Mouse (Mus musculus) adipocyte (in vitro differentiated cells): ENCODE data around the gene Gria2.
A peak's percentile ranks its signal among the peaks of the same experiment; 100 is the strongest.

Experiments used
- DNase-seq: peaks from one replicate; pipeline ENCODE4 v3.0.0-alpha.2; 2016; ENCODE audit warnings: low spot score

The Gria2 gene

DNA sequence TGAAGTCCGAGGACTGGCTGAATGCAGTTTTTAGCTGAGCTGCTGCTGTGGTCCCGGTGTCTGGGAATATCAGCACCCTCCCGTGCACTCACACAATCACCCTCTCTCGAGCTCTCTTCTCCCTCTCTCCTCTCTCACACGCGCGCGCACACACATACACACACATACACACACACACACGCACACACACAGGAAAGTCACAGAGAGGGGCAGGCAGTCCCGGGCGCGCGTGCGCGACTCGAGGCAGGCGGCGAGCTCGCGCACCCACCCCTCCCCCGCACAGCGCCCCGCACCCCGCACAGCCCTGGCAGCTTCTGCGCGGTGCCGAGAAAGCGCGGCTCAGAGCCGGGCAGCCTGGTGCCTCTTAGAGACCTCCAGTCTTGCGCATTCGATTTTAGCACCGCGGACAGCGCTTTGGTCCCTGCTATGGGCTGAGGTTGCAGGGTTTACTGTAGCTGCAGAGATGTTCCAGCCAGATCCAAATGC is at the start of gene Gria2:
TSS of gene Gria2 (minus strand) at position 240 of the 486 bp plus-strand sequence.
- peak; percentile 46 for DNase-seq

DNA sequence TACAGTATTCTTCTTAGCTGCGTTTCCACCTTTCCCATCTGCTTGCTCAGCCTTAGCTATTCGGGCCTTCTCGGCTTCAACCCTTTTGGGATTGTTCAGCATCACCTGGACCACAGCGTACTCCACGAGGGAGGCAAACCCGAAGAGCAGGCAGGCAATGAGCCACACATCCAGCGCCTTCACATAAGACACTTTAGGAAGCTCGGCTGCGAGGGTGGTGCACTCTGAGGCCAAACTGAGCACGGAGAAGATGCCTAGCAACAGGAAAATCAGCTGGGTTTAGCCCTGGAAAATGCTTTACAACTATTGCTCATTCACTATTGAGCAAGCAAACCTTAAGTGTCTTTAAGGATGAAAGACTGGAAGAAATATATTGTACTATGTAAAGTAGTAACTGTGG is 48.3 kb upstream of the Gria2 start:
- DNase-seq: no peak

DNA sequence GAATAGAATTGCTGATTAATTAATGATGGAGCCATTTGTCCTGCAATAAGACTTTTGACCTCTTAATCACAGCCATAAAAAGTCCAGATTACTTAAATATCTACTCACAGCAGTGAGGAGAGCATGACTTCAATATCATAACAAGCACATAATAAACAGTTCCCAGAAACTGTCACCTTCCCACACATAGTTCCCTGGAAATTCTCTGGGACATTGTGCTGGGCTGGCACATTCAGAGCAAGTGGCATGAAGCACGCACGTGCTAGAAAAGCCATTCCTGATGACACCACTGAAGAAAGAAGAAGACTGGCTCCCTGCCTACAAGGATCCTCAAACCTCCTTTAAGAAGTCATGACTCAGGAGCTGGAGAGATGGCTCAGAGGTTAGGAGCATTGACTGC is 43.0 kb upstream of the Gria2 start:
- peak; percentile 18 for DNase-seq

DNA sequence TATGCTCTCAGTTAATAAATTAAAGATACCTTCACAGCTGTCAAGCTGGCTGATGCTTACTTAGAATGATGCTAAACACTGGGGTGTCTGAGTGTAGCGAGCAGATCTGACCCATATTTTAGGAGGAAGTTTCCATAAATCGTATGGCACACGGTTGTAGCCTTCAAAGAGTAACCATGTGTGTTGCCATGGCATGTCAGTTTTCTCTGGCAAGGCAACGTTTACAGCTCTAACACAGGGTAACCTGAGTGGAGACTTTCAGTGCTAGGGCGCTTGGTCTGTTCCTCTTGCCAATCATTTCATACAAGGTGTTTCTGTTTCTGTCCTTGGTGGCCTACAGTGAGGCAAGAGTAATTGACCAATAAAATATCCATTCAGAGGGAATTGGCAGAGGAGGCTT is 37.2 kb upstream of the Gria2 start:
- DNase-seq: no peak

DNA sequence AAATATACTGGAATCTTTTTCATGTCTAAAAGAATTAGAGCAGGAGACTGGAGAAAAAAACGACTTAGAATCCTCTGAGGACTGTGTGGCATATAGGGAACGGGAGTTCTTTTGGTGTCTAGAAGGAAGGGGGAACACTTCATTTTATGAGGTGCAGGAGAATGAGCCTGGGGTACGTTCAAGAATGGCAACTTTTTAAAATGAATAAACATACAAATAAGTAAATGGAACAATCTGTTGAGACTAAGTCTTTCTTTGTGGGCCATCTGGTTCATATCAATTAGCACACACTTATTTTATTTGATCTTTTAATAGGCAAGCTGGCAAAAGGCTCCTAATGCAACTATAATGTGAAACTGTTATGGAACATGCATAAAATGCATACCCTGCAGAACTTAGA is 34.9 kb upstream of the Gria2 start:
- DNase-seq: no peak

DNA sequence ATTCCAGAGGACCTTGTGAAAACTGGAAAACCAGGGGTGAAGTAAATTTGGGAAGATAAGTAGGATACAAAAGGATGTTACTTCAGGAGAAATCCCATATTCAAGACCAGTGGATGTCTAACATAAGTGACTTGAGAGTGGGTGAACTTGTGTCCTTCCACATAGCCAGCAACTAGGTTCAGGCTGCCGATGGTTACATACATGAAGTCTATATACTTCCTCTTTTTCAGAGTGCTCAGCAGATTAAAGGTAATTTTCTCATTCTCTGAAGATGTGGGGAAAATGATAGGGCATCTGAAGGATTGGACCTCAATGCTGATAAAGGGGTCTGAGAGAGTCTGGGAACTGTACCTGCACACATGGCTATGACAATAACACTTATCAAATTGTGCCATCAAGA is 21.3 kb upstream of the Gria2 start:
- no peak for DNase-seq

DNA sequence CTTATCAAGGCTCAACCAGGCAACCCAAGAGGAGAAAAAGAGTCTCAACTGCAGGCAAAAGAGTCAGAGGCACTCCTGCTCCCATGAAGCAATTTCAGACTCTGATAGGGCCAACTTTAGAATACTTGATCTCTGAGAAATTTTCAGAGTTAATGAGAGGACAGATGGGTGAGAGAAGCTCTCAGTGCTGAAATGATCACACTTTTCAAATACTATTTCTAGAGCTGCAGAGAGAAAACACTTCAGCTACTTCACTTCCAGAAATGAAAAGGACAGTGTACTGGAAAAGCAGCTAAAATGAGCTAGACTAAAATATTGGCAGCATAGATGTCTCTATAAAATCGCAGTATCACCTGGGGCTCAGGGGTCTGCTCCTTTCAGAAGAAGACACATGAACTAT is 16.0 kb upstream of the Gria2 start:
- no peak for DNase-seq

DNA sequence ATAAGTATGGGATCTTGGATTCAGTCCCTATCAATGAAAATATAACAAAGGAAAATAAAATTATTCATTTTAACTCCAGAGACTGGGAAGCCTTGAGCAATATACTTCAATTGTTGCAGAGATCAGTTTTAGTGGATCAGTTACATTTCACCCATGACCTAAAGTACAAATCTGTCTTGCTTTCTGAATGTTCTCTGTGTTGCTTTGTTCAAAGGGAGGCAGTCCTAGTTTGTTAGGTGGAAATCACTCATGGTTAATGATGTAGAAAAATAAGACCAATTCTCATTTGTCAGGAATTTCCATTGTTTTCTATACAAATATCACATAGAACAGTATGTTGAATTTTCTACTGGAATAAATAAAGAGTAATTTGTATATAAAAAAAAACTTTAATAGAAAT is 11.1 kb upstream of the Gria2 start:
- DNase-seq: peak; percentile 8

DNA sequence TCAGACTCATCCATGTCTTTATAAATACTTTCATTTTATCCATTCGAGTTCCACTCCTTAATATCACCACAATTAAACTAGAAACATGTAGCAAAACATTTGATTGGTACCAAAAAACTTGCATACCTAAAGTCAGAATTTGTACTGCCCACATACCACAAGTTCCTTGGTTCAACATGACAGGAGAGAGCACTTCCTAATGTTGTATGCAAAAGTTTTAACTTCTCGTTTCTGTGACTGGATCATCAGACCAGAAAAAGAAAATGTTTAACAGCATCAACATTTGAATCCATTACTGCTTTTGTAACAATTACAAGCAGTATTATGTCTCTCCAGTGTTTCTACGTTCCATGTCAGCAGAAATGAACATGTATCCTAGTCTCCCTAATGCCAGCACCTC is 9.6 kb upstream of the Gria2 start:
- DNase-seq: no peak

DNA sequence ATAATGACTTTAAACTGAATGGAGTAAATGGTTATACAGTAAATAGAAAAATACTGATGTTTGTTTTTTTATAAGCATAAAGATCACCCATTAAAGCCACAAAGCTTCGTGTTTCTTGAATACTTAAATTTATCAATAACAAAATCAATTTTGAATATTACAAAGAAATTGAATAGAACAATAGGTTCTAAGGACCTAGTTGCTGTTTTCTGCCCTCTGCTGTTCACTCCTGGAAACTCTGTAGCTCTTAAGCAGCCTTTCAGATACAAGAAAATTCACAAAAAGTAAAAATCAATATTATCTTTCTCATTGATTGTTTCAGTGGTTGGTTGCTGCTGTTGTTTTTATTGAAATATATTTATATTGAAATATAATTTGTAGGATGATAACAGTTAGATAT is 2.7 kb upstream of the Gria2 start:
- DNase-seq: peak; percentile 59

DNA sequence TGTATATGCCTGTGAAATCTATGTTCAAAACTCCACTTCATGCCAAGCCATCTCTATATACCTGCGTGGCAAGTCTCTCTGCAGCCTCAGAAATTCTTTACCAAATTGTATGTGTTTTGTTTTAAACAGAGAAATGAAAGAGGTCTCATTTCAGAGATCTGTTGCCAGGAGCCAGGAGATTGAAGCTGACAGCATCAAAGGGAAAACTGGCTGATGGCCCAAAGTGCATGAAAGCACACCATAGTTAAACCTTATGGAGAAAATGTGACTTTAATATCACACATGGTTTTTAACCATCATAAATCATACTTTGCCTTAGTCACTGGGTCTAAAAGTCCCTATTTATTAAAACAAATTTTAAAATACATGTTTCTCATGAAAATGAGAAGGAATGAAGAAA is 1.2 kb upstream of the Gria2 start:
- no peak for DNase-seq

DNA sequence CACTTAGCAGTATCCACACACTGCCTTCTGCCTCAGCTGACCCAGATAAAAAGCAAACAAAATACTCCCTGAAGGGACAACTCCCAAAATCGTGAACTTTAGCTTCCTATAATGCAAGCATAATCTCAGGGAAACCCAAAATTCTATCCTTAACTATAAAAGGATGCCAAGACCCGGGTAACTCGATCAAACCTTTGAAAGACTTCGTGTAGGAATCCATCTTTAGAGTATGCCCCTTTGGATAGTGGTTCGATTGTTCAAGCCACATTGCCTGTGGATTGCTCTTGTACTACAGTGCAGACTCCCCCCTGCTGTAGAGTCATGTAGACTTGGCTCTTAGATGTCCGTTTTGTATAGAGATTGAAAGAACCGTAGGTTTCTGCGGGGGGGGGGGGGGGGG is 576 bp upstream of the Gria2 start:
- DNase-seq: no peak

DNA sequence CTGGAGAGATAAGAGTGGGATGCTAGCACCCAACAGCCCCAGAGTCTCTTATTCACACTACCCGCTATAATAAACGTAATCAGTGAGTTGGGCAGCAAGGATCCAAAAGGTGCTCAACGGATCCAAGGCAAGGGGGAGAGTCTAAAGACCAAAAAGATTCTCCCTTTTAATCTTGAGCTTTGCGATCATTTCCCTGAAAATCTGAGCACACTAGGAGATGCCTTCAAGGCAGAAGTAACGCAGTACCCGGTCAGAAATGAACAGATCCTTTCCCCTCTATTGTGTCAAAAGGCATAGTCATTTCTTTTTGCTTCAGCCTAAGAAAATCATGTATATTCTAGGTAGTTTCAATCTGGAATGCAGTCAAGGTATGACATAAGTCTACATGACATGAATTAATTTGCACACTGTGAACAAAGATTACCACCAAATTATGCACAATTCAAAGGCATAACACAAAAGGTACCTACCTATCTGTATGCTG is 766 bp downstream of the Gria2 start:
- no peak for DNase-seq

DNA sequence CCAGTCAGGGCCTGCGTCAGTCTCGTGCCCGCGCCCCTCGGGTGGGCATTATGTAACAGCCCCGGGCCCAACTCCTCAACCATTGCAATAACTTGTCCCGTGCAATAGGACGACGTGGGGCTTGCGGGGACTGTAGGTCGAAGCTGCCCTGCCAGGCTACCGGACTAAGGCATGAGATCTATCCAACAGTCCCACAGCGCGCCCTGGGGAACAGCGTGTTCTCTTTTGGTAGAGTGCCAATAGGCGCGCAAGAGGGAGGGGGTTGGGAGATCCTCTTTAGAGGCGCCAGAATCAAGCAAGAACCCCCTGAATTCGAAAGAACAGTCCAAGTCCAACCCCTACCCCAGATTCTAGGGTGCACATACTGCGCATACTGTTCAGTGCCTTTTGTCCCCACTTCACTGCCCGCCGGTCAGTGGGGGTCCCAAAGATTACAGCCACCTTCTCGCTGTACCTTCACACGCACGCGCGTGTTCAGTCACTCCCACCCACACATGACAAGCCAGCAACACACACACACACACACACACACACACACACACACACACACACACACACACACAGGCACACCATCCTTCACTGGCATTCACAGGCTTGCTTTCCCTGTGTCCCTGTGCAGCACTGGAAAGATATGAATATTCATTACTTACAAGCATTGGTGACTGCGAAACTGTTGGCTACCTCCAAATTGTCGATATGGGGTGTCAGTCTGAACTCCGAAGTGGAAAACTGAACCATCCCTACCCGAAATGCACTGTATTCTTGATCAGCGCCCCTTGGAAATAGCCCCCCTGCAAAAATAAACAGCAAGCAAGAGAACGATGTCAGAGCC is 1.4 kb downstream of the Gria2 start:
- no peak for DNase-seq

DNA sequence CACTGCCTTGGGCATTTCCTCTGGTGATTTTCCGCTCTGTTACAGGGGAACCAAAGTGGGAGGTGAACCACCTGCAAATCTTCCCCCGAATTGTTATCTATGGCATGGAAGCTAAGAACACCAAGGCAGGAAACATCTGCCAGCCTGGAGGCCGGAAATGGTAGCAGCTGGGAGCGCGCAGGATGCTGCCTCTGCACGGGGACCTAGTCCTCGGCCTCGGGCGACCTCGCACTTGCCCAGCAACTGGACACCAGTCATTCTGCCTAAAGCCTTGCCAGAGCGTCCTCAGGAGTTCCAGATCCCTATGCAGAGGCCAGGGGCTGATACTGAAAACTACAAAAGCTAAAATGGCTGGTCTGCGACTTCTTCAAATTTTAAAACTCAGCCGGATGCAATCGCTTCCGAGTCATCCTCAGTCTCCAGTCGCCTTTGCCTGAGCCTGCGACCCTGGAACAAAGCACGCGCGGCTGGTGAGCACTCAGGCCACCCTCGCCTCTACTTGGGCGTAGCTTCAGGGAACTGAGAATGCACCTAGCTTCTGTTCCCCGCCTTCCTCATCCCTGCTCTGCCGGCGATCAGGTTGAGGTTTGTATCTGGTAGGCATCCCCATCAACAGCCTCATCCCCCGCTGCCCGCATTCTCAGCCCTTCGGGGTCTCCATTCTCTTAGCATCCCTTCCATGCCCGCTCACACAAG is 2.2 kb downstream of the Gria2 start:
- no peak for DNase-seq

DNA sequence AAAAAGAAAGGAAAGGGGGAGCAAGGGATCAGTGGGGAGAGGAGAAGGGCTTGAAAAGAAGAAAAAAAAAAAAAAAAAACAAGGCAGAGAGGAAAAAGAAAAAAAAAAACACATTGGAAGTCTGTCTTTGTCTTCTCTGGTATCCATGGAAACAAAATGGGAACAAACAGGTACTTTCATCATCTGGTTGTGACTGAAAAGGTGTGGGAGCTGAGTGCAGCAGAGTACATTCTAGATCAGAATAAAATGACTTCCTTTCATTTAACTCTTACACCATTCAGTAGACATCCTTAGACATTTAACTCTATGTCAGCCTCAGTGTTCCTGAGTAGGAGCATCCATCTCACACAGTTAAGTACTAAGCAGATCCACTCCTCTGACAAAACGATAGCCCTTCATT is 4.7 kb downstream of the Gria2 start:
- DNase-seq: no peak

DNA sequence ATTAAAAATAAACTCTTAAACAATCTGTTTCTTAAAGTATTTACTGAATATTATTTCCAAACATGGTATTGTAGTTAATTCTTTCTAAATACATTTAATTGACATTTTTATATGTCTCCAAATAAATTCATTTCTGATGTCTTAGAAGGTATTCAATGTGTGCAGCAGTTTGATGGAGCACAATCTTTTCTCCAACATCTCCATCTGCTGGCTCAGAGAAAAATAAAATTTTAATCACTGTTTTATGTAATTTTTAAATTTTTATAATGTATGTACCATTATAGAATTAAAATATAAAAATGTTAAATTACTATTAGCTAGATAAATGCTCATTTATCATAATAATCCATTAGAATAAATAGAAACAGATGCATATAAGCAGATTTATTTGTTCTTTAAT is 5.9 kb downstream of the Gria2 start:
- no peak for DNase-seq

DNA sequence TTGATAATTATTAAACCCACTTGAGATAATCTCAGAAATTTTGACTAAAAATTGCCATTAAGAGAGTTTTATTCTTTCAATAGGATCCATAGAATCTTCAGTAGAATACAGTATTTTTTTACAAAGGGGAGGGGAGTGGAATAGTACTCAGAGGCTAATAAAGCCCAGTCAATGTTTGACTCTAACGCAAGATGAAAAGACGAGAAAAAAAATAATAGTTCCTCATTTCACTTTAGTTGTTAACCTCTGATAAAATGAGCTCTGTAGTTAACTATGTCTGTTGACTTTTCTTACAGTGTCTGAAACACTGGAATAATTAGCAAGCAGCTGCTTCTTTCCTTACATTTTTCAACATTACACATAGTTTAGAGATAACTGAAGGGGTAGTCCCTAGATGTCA is 7.4 kb downstream of the Gria2 start:
- no peak for DNase-seq

DNA sequence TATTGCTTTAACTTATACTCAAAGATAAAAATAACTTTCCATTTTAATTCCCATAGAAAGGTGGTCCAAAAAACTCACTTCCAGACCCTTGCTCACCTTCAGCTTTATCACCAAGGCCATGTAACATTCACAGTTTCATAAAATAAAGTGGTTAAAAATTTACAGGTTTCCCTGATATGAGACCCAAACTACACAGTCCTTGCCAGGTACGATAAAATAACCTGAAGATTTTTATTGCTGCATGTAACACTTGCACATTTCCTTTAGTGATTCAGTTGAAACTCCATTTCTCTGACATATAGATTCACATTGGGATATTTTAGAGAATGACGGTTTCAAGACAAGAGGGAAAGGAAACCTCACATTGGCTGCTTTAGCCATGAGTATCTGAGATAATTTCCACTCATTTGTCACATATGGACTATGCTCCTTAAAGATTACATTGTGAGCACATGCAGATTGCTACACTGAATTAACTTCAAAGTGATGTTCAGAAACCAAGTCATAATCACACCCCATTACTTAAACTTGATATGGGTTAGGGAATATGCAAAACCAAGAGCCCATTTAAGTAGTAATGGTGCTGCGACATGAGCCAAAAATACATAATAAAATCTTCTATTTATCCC is 15.4 kb downstream of the Gria2 start:
- DNase-seq: no peak

DNA sequence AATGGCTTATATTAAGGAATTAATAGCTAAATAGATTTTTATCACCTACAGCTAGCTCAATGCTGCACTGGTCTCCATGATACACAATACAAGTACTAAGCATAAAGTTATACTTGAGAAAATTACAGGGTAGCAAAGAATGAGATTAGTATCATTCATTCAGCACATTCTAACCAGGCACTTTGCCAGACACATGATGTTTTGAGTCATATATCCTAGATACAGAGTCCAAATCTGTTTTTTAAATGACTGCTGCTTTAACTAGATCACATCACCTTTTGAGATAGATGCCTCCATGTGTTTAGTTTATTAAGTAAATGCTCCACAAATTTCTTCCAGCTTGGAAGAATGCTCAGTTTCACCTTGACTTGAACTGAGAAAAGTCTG is 21.5 kb downstream of the Gria2 start:
- no peak for DNase-seq

DNA sequence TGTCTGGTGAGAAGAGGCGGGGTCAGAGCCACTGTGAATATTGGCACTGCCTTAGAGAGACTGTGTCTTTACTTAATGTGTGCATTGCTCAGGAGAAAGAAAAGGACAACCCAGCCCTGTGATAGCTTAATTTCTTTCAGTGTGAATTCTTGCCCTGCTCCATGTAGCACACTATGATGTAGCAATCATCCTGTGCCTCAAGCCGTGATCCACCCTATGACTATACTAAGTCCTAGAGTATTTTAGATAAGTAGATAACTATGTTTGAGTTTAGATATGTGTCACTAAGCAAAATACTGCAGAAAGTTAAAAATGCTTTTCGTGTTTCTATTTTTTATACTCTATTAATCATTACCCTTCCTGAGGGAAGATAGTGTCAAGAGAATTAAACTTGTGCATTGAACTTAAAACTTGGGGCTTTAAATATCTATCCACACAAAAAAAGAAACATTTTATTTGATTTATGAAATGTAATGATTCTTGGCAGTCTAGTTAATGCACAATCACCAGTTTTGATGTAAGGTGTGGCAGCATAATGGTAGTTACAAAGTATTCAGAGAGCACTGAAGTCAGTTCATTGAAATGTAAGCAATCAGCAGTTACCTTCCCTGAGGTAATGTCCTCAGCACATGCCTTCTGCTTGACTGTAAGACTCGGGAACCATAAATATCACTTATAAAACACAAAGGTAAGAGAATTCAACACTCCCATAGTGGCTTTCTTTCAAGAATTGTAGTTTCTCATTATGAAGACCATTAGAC is 22.1 kb downstream of the Gria2 start:
- DNase-seq: no peak

DNA sequence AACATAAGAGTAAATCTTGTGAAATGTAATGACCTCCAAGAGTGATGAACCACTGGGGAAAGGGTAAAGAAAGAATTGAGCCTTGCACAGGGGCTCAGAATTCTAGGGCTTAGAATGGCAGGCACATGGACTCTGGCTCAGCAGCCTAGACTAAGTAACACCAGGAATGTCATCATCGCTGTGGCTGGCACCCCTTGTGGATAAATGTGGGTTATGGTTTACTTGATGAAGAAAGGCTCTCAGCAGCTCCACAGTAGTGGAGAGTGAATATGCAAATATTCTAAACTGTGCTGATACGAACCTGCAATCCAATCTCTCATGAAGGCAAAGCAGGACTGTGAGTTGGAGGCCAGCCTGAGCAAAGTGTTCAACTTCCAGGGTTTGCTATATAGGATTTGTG is 26.0 kb downstream of the Gria2 start:
- DNase-seq: peak; percentile 48
